Comparison of ENCODE assay signal across 10 mouse cellular contexts in the genomic region with DNA sequence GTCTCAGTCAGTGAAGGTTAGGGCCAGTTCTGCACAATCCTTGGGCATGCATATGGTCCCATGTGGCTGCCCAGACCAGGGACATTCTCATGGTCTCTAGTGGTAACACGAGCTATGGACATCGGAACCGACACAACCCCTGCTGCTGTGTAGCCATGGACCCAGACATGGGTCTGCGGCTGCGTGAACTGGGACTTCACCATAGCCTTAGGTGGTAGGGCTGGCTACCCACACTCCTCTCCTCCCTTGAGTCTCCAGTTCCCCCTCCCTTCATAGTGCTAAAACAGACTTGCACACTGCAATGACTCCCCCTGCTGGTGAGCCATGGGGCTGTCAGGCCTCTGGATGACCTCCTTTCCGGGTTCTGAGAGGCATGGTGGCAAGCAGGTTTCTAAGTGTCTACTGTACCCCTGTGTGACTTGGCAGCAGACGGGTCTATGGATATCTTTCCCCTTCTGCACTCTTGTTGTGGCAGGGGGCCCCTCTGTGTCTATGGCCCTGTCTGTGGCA.
DNase-seq lines count a peak whose midpoint lies in the region; ATAC-seq lines count a peak whose summit lies in the region.
"Had no signal": no experiment of that assay in that cellular context is flagged by ENCODE, and none has a peak within 500 bp of the region (broad histone marks: within the 10 kb centered on the region; RNA-seq: fewer than 3 reads in every experiment).

No protein-coding gene starts in this region.

- no peaks in the 10 kb centered on the region for H3K36me3 ChIP-seq in embryonic facial prominence, embryonic 11.5 days (replicated peaks; ENCODE audit: control insufficient read depth, insufficient read depth, low read depth, low read length)
- no peaks in the 10 kb centered on the region for H3K36me3 ChIP-seq in lung, embryonic 15.5 days
- H3K36me3 ChIP-seq: hindbrain, embryonic 15.5 days had no signal

- no peaks in the 10 kb centered on the region for H3K9me3 ChIP-seq in embryonic facial prominence, embryonic 11.5 days (replicated peaks; ENCODE audit: control insufficient read depth, low read length)
- H3K9me3 ChIP-seq in lung, embryonic 15.5 days = no peaks in the 10 kb centered on the region
- H3K9me3 ChIP-seq: hindbrain, embryonic 15.5 days had no signal

- no peaks in the 10 kb centered on the region for H3K4me1 ChIP-seq in embryonic facial prominence, embryonic 11.5 days (ENCODE audit: control insufficient read depth, insufficient read depth, low read length)
- no peaks in the 10 kb centered on the region for H3K4me1 ChIP-seq in lung, embryonic 15.5 days
- H3K4me1 ChIP-seq: hindbrain, embryonic 15.5 days; megakaryocyte, embryonic 14.5 days had no signal

- H3K27ac ChIP-seq in embryonic facial prominence, embryonic 11.5 days (replicated peaks; ENCODE audit: low read depth, low read length) = no peak overlapping the region
- H3K27ac ChIP-seq in lung, embryonic 15.5 days = no peak overlapping the region
- H3K27ac ChIP-seq: hindbrain, embryonic 15.5 days had no signal

- DNase-seq in gastrocnemius, adult 18-20 months (ENCODE audit: low spot score) = peak; percentile 38
- DNase-seq in gastrocnemius, postnatal 4 days (ENCODE audit: low spot score in 2 of 2) = no peak
- DNase-seq in ovary, postnatal 36 days (ENCODE audit: low spot score) = peak; percentile 26
- no peak for DNase-seq in ovary, postnatal 10 days (ENCODE audit: low spot score)
- DNase-seq in embryonic facial prominence, embryonic 11.5 days (ENCODE audit: low spot score) = peak; percentile 39
- DNase-seq in adipocyte (ENCODE audit: low spot score) = no peak

- ATAC-seq in embryonic facial prominence, embryonic 11.5 days (replicated peaks; ENCODE audit: insufficient number of reproducible peaks, low FRiP score, low TSS enrichment, low read depth) = no peak; the same call in 1 of the 2 replicates
- peak; percentile 52 for ATAC-seq in lung, embryonic 15.5 days (ENCODE audit: borderline replicate concordance, extremely low read depth, low FRiP score, low TSS enrichment)
- ATAC-seq in activated CD4-positive, CD25-positive, alpha-beta regulatory T cell, adult 4 months = no peak

- H3K4me3 ChIP-seq in embryonic facial prominence, embryonic 11.5 days (ENCODE audit: low read depth, low read length) = no peak overlapping the region
- H3K4me3 ChIP-seq in lung, embryonic 15.5 days = no peak overlapping the region
- H3K4me3 ChIP-seq: hindbrain, embryonic 15.5 days had no signal

- H3K27me3 ChIP-seq in embryonic facial prominence, embryonic 11.5 days (ENCODE audit: control insufficient read depth, insufficient read depth, low read length) = no peaks in the 10 kb centered on the region
- no peaks in the 10 kb centered on the region for H3K27me3 ChIP-seq in lung, embryonic 15.5 days
- H3K27me3 ChIP-seq: hindbrain, embryonic 15.5 days; megakaryocyte, embryonic 14.5 days had no signal

- H3K4me2 ChIP-seq in embryonic facial prominence, embryonic 11.5 days (ENCODE audit: low read depth, low read length) = no peak overlapping the region
- no peak overlapping the region for H3K4me2 ChIP-seq in lung, embryonic 15.5 days
- H3K4me2 ChIP-seq: hindbrain, embryonic 15.5 days had no signal

- WGBS in embryonic facial prominence, embryonic 11.5 days = 86% methylated on average over 7 of the region's 7 CpGs
- WGBS in lung, embryonic 15.5 days = 79% methylated on average over 7 of the region's 7 CpGs

- H3K9ac ChIP-seq in embryonic facial prominence, embryonic 11.5 days (replicated peaks; ENCODE audit: low read length) = no peak overlapping the region
- H3K9ac ChIP-seq in lung, embryonic 15.5 days = no peak overlapping the region
- H3K9ac ChIP-seq: hindbrain, embryonic 15.5 days had no signal

Comparison
In these comparisons a context has a peak if more than half of its experiments do, and no peak if none do; other contexts are left out.
1. DNase-seq: peak in gastrocnemius, adult 18-20 months (single experiment), ovary, postnatal 36 days (single experiment) and embryonic facial prominence, embryonic 11.5 days (single experiment); none in gastrocnemius, postnatal 4 days (0 of 2), ovary, postnatal 10 days (single experiment) and adipocyte (single experiment).